Mouse (Mus musculus): ENCODE measurements around the gene Smchd1. TPM values are rescaled to one million over a fixed set of nuclear protein-coding genes. Genes with fewer than 3 reads are reported as not detected.
"Not testable (repeated sequence)": the region's sequence is repeated elsewhere in the genome, so short reads cannot be mapped to it uniquely, and the experiment has no call there.

Smchd1 gene
- polyA plus RNA-seq, 1 experiment from 2014 or later = 25.6 TPM

- Histone ChIP-seq H3K4me3 (ENCODE audit: low read depth, low read length) (no peak within 1 kb of the TSS), H3K27ac (ENCODE audit: low read depth, low read length) (no peak within 1 kb of the TSS), H3K27me3 (replicated peaks; ENCODE audit: control insufficient read depth, insufficient read depth, low read length) (no peaks in the 10 kb centered on the region), H3K4me2 (replicated peaks; ENCODE audit: low read depth) (no peak within 1 kb of the TSS), H3K9ac (ENCODE audit: low read depth, low read length) (no peak within 1 kb of the TSS), H3K36me3 (ENCODE audit: control insufficient read depth, insufficient read depth) (peaks cover 25% of the 10 kb centered on the region), H3K9me3 (ENCODE audit: control insufficient read depth) (no peaks in the 10 kb centered on the region), H3K4me1 (replicated peaks; ENCODE audit: control insufficient read depth, insufficient read depth, low read length) (no peaks in the 10 kb centered on the region)
- WGBS = 91% methylated on average over 2 of the region's 2 CpGs
- ATAC-seq = no peak
- no peak for TF ChIP-seq CTCF (IDR thresholded peaks at IDR 0.05; ENCODE audit: low read depth)
Observed at GRCm38 (mm10) chr17:71459818-71460217, 15.3 kb downstream of the Smchd1 start, which contains the start of gene Gm4707. Gene Gm4707 (minus strand): TSS chr17:71459918.

DNA sequence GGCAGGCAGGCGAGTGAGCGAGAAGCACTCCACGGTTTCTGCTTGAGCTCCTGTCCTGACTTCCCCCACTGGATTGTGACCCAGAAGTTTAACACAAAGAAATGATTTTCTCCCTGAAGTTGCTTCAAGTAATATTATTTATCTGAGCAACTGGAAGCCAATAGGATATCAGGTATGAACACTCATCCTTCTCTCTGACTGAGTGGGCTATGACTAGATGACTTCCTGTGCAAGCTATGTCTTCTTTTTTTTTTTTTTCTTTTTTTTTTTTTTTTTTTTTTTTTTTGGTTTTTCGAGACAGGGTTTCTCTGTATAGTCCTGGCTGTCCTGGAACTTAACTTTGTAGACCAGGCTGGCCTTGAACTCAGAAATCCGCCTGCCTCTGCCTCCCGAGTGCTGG is 17.8 kb downstream of the Smchd1 start:
- H3K9me3 ChIP-seq (ENCODE audit: control insufficient read depth); H3K27me3 ChIP-seq (replicated peaks; ENCODE audit: control insufficient read depth, insufficient read depth, low read length); ATAC-seq; H3K9ac ChIP-seq (ENCODE audit: low read depth, low read length); H3K27ac ChIP-seq (ENCODE audit: low read depth, low read length); H3K4me1 ChIP-seq (replicated peaks; ENCODE audit: control insufficient read depth, insufficient read depth, low read length); H3K4me3 ChIP-seq (ENCODE audit: low read depth, low read length); H3K4me2 ChIP-seq (replicated peaks; ENCODE audit: low read depth): not testable (repeated sequence)
- 96% methylated on average over 6 of the region's 6 CpGs for WGBS
- peaks cover 24% of the 10 kb centered on the region for H3K36me3 ChIP-seq (ENCODE audit: control insufficient read depth, insufficient read depth)

DNA sequence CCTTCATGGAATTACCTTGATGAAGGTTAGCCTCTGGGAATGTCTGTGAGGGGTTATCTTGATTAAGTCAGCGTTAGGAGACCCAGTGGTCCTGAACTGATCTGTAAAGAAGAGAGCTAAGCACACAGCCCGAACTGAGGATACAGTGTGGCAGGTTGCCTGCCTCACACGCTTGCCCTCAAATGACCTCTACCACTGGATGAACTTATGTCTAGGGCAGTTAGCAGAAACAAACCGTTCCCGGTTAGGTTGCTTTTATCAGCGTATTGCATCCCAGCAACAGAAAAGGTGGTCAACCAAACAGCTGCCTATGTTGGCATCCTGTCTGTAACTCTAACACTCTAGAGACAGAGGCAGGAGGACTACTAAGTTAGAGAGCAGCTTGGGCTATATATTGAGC is 30.0 kb downstream of the Smchd1 start:
- Histone ChIP-seq H3K27ac (ENCODE audit: low read depth, low read length) (no peak overlapping the region), H3K4me2 (replicated peaks; ENCODE audit: low read depth) (no peak overlapping the region), H3K36me3 (ENCODE audit: control insufficient read depth, insufficient read depth) (peaks cover 6% of the 10 kb centered on the region; the same call in 1 of the 2 replicates), H3K4me1 (replicated peaks; ENCODE audit: control insufficient read depth, insufficient read depth, low read length) (no peaks in the 10 kb centered on the region), H3K9ac (ENCODE audit: low read depth, low read length) (no peak overlapping the region), H3K27me3 (replicated peaks; ENCODE audit: control insufficient read depth, insufficient read depth, low read length) (no peaks in the 10 kb centered on the region), H3K4me3 (ENCODE audit: low read depth, low read length) (no peak overlapping the region), H3K9me3 (ENCODE audit: control insufficient read depth) (no peaks in the 10 kb centered on the region)
- no peak for TF ChIP-seq CTCF (IDR thresholded peaks at IDR 0.05; ENCODE audit: low read depth)
- WGBS = 96% methylated on average over 6 of the region's 6 CpGs
- no peak for ATAC-seq

- Histone ChIP-seq H3K27me3 (replicated peaks; ENCODE audit: control insufficient read depth, insufficient read depth, low read length) (no peaks in the 10 kb centered on the region), H3K36me3 (ENCODE audit: control insufficient read depth, insufficient read depth) (peaks cover 6% of the 10 kb centered on the region; the same call in 1 of the 2 replicates), H3K4me3 (ENCODE audit: low read depth, low read length) (no peak overlapping the region), H3K27ac (ENCODE audit: low read depth, low read length) (no peak overlapping the region), H3K9me3 (ENCODE audit: control insufficient read depth) (no peaks in the 10 kb centered on the region), H3K4me1 (replicated peaks; ENCODE audit: control insufficient read depth, insufficient read depth, low read length) (no peaks in the 10 kb centered on the region), H3K9ac (ENCODE audit: low read depth, low read length) (no peak overlapping the region), H3K4me2 (replicated peaks; ENCODE audit: low read depth) (no peak overlapping the region)
- peak; percentile 25 for TF ChIP-seq CTCF (IDR thresholded peaks at IDR 0.05; ENCODE audit: low read depth)
- WGBS = 83% methylated on average over 2 of the region's 2 CpGs
- ATAC-seq = no peak
Observed at GRCm38 (mm10) chr17:71444718-71445117, 30.4 kb downstream of the Smchd1 start.

DNA sequence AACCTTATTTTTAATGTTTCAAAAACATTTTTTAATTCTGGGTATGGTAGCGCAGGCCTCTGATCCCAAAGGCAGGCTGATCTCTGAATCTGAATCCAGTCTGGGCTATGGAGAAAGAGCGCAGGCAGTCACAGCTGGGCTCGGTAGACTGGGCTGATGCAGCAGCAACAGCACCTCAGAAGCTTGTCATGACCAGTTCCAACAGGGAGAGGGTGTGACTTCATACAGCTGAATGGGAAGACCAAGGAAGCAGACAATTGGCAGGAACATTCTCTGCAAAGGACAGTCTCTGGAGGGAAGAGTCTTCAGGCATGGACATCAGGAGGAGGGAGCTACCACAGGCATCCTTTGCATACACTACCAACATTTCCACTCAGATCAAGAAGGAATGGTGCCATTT is 31.0 kb downstream of the Smchd1 start:
- Histone ChIP-seq H3K9me3 (ENCODE audit: control insufficient read depth) (no peaks in the 10 kb centered on the region), H3K4me2 (replicated peaks; ENCODE audit: low read depth) (no peak overlapping the region), H3K27me3 (replicated peaks; ENCODE audit: control insufficient read depth, insufficient read depth, low read length) (no peaks in the 10 kb centered on the region), H3K9ac (ENCODE audit: low read depth, low read length) (no peak overlapping the region), H3K27ac (ENCODE audit: low read depth, low read length) (no peak overlapping the region), H3K4me3 (ENCODE audit: low read depth, low read length) (no peak overlapping the region), H3K4me1 (replicated peaks; ENCODE audit: control insufficient read depth, insufficient read depth, low read length) (no peaks in the 10 kb centered on the region), H3K36me3 (ENCODE audit: control insufficient read depth, insufficient read depth) (peaks cover 6% of the 10 kb centered on the region; the same call in 1 of the 2 replicates)
- WGBS = 86% methylated on average over 3 of the region's 3 CpGs
- no peak for ATAC-seq
- no peak for TF ChIP-seq CTCF (IDR thresholded peaks at IDR 0.05; ENCODE audit: low read depth)

- Histone ChIP-seq H3K9ac (ENCODE audit: low read depth, low read length) (no peak overlapping the region), H3K27ac (ENCODE audit: low read depth, low read length) (no peak overlapping the region), H3K4me2 (replicated peaks; ENCODE audit: low read depth) (no peak overlapping the region), H3K9me3 (ENCODE audit: control insufficient read depth) (no peaks in the 10 kb centered on the region), H3K36me3 (ENCODE audit: control insufficient read depth, insufficient read depth) (peaks cover 6% of the 10 kb centered on the region; the same call in 1 of the 2 replicates), H3K4me1 (replicated peaks; ENCODE audit: control insufficient read depth, insufficient read depth, low read length) (no peaks in the 10 kb centered on the region), H3K4me3 (ENCODE audit: low read depth, low read length) (no peak overlapping the region), H3K27me3 (replicated peaks; ENCODE audit: control insufficient read depth, insufficient read depth, low read length) (no peaks in the 10 kb centered on the region)
- ATAC-seq = no peak; the same call in 1 of the 2 replicates
- WGBS = 57% methylated on average over 6 of the region's 6 CpGs
- TF ChIP-seq CTCF (IDR thresholded peaks at IDR 0.05; ENCODE audit: low read depth) = no peak
Observed at GRCm38 (mm10) chr17:71443273-71443672, 31.9 kb downstream of the Smchd1 start.

DNA sequence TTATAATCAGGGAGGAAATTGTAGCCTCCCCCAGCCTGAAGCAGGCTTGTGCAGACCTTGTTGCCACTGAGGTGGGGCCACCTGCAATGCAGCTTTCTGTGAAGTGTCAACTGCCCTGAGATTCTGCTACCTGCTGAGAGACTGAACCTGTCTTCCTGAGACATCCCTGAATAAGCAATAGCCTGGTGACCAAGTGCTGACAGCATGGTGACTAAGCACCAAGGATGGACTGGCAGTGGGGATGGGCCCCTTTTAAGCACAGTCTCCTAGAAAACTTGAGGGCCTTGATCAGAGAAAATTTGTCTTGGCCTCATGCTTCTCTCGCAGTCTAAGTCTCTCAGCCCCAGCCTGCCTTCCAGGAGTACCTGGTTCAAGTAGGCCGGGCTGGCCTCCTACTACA is 52.6 kb downstream of the Smchd1 start:
- H3K4me3 ChIP-seq (ENCODE audit: low read depth, low read length); H3K4me2 ChIP-seq (replicated peaks; ENCODE audit: low read depth); H3K9me3 ChIP-seq (ENCODE audit: control insufficient read depth); H3K9ac ChIP-seq (ENCODE audit: low read depth, low read length); H3K4me1 ChIP-seq (replicated peaks; ENCODE audit: control insufficient read depth, insufficient read depth, low read length); H3K27ac ChIP-seq (ENCODE audit: low read depth, low read length); H3K27me3 ChIP-seq (replicated peaks; ENCODE audit: control insufficient read depth, insufficient read depth, low read length); ATAC-seq: not testable (repeated sequence)
- peaks cover 36% of the 10 kb centered on the region for H3K36me3 ChIP-seq (ENCODE audit: control insufficient read depth, insufficient read depth)
- 98% methylated on average over 2 of the region's 2 CpGs for whole genome bisulfite sequencing

- H3K9me3 ChIP-seq (ENCODE audit: control insufficient read depth); H3K27me3 ChIP-seq (replicated peaks; ENCODE audit: control insufficient read depth, insufficient read depth, low read length); H3K4me1 ChIP-seq (replicated peaks; ENCODE audit: control insufficient read depth, insufficient read depth, low read length); H3K4me3 ChIP-seq (ENCODE audit: low read depth, low read length); H3K9ac ChIP-seq (ENCODE audit: low read depth, low read length); H3K27ac ChIP-seq (ENCODE audit: low read depth, low read length); ATAC-seq; H3K4me2 ChIP-seq (replicated peaks; ENCODE audit: low read depth): not testable (repeated sequence)
- 91% methylated on average over 5 of the region's 5 CpGs for WGBS
- peaks cover 43% of the 10 kb centered on the region for H3K36me3 ChIP-seq (ENCODE audit: control insufficient read depth, insufficient read depth)
Observed at GRCm38 (mm10) chr17:71419448-71419847, 55.7 kb downstream of the Smchd1 start.
